Mouse (Mus musculus) A20 (cell line): ENCODE measurements at regions not wholly inside any gene's neighbourhood (a gene's known extent, or its start where the extent isn't known, plus 50 kb on each side); places are given as distances from the start of the nearest gene placed in this dataset.

ENCODE experiments used
- DNase-seq: peaks from one replicate; pipeline ENCODE4 v3.0.0-alpha.2; 2011; ENCODE audit warnings: low read depth, low spot score

DNA sequence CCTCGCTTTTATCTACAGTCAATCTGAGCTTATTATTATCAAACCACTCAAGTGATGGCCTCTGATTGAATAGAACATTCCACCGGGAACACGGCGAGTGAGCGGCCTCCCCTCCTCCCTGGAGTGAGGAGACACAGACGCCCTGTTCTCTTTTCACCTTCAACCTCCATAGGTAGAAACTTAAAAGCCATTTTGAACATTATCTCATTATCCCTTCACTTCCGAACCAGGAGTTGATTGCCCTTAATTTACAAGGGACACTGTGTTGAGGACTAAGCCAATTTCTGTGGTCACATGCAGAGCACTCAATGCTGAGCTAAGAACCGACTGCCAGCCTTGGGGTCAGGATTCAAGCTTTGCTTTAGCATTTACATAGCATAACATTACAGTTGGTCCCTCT, 93.1 kb upstream of the Id4 start:
- DNase-seq: no peak

- no peak for DNase-seq
Observed at GRCm38 (mm10) chr13:48171309-48171953, 89.6 kb upstream of the Id4 start.

- DNase-seq: no peak
Observed at GRCm38 (mm10) chr13:48171994-48172393, 89.0 kb upstream of the Id4 start.

GRCm38 (mm10) chr13:48192476-48192875, 68.6 kb upstream of the Id4 start:
- no peak for DNase-seq

GRCm38 (mm10) chr13:48193942-48194341, 67.1 kb upstream of the Id4 start:
- no peak for DNase-seq

DNA sequence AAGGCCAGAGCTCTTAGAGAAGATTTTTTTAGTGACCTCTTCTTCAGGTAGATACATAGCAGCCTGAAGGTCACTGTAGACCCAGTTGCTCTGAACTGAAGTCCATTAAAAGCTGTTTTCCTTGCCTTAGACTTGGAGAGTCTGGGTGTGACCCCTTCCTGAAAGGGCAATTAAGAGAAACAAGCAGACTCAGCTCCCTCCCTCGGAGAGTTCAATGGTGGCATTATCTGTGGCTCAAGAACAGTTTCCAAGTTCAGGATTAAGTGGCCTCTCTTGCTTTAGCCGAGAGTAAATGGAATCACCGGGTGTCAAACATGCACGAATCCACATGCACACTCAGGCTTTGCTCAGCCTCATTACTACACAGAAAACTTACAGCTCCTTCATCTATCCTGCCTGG, 53.2 kb upstream of the Id4 start:
- no peak for DNase-seq
